Mouse (Mus musculus): ENCODE measurements around the gene Stard3.
A peak's percentile ranks its signal among the peaks of the same experiment; 100 is the strongest.
"Not testable (repeated sequence)": the region's sequence is repeated elsewhere in the genome, so short reads cannot be mapped to it uniquely, and the experiment has no call there.

Stard3 gene

DNA sequence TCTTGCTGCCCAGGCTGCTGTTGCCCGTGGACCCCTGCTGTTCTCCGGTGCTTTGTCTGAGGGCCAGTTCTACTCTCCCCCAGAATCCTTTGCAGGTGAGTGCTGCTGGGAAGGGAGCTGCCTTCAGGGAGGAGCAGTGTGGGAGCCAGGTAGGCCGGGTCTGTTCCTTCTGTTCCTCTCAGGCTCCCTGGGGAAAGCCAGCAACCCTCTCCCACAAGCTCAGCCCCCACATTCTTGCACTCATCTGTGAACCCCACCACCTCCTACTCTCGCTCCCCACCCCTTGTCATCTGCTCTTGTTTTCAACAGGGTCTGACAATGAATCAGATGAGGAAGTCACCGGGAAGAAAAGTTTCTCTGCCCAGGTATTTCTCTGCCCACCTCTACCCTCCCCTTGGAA is 18.6 kb downstream of the Stard3 start:
- DNase-seq, result no peak

DNA sequence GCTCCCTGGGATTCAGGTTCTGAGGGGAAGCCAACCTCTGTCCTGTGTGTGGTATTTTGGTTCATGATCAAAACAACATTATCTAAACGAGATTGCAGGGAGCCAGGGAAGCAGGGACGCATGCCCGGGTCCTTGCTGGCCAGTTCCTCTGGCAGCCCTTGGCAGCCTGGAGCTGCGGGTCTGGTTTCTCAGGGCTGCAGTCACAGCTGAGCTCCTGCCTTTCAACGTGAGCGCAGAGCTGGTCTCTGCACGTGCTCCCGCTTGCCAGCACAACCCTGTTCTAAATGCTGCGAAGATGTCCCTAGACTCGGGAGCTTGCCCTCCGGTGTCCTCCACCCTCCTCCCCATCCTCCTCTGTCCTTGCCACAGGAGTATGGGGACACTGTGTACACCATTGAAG is 19.6 kb downstream of the Stard3 start:
- DNase-seq, result no peak

DNA sequence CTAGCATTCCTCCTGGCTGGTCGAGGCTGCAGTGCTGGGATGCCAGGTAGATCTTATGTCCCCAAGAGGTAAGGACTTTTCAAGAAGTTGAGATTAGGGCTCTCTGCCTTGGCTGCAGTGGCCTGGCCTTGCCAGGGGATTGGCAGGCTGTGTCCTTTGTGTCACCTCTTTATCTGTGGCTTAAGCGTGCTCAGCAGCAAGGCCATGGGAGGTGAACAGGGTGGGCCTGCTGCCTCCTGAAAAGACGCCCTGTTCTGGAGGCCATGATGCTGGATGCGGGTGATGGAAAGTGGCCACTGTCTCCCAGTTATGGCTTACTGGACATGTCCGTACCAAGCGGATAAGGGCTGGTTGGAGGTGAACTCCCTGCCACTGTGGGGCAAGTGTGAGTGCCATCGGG is 21.2 kb downstream of the Stard3 start:
- DNase-seq, result no peak

DNA sequence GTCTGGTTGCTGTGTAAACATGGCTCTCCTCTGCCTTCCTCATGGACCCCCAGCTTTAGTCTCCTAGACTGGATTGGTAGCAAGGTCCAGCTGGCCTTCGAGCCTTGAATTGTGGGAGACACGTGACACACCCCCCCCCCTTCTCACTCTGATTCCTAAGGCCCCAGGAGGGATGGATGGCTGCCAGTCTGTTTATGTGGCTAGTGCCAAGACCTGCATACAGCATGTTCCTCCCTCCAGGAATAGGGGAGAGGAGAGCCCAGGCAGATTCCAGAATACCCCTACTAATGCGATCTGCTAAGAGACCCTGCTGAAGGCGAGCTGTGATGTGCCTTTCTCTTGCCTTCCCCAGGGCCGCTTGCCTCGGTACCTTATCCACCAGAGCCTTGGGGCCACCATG is 21.9 kb downstream of the Stard3 start:
- peak; percentile 51 for DNase-seq

DNA sequence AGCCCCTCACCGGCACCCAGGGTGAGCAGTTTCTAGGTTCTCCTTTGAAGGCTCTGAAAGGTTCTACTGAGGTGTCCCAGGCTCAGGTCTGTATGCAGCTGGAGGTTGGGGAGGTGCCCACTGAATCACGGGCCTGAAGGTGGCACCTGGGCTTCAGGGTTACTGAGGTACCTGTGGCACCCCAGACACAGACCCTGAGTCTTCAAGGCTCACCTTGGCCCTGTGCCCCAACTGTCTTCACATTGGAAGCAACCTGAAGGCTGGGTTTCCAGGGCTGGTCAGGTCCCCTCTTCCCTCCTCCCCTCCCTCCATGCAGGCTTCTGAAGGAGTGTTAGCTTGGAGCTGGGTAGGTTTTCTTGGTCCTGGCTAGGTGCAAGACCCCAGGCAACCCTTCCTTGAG is 23.5 kb downstream of the Stard3 start:
- no peak for DNase-seq

- DNase-seq, result not testable (repeated sequence)
Measured at GRCm38 (mm10) chr11:98382405-98382804, 24.2 kb downstream of the Stard3 start.

- DNase-seq, result no peak
Measured at GRCm38 (mm10) chr11:98383261-98384030, 25.3 kb downstream of the Stard3 start, which contains the start of gene Tcap. Gene Tcap, plus strand, starts transcription at chr11:98383811.

DNA sequence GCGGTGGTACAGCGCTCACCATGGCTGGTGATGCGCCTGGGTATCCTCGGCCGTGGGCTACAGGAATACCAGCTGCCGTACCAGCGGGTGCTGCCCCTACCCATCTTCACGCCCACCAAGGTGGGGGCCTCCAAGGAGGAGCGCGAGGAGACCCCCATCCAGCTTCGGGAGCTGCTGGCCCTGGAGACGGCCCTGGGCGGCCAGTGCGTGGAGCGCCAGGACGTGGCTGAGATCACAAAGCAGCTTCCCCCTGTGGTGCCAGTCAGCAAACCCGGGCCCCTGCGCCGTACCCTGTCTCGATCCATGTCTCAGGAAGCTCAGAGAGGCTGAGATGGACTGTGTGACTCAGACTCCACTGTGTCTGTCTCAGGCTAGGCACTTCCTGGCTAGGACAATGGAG is 26.0 kb downstream of the Stard3 start:
- no peak for DNase-seq

DNA sequence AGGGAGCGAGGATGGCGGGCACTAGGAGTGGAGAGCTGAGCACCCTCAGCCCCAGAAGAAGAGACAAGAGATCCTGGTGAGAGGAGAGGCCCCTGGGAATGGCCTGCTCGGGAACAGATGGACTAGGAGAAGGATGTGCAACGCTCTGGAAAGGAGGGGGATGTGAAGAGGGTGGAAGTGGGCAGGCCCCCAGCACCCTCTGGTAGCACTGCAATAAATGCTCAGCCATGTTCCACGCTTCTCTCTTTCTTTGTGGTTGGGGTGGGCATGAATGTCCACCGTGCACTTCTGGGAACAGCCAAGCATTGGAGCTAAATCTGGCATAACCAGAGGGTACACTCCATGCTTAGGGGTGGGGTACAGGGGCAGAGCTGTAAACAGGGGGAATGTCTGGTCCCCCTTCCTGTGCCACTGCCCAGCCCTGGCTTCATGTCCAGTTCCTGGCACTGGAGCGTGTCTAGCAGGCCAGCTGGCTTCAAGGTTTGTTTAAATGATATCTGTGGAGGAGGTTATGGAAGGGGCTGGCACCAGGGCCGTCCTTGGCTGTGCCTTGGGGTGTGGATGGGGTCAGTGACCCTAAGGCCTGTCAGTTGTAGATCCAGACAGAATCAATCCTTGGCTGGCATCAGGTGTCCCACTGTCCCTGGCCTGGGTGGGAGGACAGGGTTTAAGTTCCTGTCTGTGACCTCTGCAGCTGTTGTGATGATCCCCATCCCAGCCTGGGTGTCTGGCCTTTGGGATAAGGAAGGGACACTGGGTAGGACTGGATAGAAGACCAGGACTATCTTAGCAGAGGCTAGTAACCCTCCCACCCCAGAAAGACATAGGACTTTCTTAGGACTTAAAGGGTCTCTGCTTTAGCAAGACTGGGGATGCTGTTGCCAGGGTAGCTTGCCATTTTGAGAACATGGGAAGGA is 26.8 kb downstream of the Stard3 start:
- DNase-seq, result no peak

GRCm38 (mm10) chr11:98385638-98386585 is 27.7 kb downstream of the Stard3 start, which contains the start of gene Pnmt:
Gene Pnmt, plus strand, starts transcription at chr11:98386450.
- no peak for DNase-seq

DNA sequence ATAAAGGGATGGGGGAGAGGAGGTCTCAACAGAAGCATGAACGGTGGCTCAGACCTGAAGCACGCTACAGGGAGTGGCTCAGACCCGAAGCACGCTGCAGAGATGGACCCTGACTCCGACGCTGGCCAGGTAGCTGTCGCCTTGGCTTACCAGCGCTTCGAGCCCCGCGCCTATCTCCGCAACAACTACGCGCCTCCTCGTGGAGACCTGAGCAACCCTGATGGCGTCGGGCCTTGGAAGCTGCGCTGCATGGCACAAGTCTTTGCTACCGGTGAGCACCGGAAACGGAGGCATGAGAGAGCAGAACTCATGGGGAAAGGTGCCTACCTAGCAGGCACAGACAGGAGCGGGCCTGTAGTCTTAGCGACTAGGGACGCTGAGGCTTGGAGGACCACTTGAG is 28.4 kb downstream of the Stard3 start:
- DNase-seq, result no peak

GRCm38 (mm10) chr11:98387056-98387577 is 28.9 kb downstream of the Stard3 start:
- no peak for DNase-seq

DNA sequence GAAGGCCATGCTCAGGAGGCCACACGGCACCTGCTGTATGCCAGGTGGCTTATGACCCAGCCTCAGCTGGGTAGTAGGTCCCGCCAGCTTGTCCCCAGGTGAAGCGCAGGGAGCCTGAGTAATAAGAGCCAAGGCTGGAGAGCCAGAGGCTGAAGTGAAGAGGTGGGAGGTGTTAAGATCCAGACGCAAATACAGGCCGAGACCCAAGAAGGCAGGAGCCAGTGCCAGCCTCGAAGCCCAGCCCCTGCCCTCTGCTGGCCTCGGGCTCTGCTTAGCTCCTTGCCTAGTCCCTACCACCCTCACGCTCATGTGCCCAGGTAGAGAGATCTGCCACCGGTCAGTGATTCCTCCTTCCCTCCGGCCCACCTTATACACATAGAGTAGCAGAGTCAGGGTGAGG is 30.1 kb downstream of the Stard3 start:
- no peak for DNase-seq

DNA sequence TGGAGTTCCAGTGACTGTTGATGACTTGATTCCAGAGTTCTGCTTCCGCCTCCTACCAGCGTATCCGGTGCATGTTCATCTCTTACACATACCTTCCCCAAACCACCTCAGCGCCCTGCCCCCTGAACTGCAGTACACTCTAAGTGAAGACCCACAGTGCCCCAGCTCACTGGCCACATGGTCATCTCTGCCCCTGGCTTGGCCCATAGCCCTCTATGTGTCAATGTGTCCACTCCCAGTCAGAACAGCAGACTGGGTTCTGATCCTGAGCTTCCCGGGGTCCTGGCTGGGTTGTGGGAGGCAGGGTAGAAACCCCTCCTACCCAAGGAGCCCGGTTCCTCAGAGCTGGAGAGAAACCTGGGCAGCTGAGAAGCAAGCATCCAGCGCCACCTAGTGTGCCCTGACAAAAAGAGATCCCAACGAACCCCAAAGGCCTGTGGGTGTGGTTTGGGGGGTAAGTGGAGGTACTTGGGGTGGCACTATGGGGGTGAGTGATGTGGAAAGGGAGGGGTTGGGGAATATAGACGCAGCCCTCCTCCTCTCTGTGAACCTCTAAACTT is 31.1 kb downstream of the Stard3 start:
- DNase-seq, result peak; percentile 79

DNA sequence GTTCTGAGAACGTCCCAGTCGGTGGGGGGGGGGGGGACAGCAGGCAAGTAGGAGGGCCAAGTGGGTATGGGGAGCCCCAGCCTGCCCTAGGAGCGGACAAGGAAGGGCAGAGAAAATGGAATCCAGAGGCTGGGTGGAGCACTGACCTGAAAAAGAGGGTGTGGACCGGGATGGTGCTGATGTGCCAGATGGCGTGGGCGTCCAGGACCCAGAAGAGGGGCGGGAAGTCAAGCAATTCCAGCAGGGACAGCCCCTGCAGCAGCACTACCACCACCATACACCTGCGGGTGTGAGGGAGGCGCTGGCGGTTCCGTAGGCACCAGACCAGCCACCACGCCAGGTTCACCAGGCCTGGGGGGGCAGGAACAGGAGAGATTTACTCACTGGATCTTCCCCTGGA is 32.0 kb downstream of the Stard3 start:
- DNase-seq, result no peak

DNA sequence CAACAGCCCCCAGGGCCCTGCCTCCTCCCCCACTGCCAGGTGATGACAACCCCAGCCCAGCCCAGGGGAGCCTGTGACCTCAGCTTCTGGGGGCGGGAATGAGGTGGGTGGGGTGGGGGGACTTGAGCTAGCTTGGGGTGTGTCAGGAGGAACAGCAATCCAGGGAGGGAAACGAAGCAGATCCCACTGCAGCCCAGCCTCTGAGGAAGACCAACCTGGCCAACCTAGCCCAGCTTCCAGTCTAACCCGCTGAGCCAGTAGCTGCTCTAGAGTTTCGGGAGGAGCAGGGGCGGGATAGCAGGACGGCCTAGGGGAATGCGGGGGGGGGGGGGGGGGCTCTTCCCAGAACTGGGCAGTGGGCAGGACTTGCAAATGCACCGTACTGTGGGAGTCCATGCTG is 33.9 kb downstream of the Stard3 start:
- DNase-seq, result no peak

DNA sequence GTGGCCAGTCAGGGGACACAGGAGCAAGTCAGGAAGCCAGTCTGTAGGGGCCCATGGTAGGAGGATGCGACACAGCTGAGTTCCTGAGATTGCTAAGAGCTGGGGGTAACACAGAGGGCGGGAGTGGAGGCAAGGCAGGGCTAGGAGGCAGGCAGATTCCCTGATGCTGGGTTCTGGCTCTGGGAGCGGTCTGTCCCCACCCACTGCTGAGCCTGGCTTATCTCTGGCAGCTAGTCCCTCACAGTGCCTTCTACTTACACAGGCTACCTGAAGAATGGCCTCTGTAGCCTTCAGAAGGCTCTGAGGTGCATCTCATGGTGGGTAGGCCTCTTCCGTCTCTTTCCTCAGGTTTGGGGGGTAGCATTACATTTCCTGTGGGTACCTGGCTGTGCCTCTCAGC is 34.5 kb downstream of the Stard3 start:
- no peak for DNase-seq

GRCm38 (mm10) chr11:98393317-98393716 is 35.1 kb downstream of the Stard3 start:
- peak; percentile 67 for DNase-seq

GRCm38 (mm10) chr11:98394301-98394700 is 36.1 kb downstream of the Stard3 start:
- DNase-seq, result peak; percentile 47

- DNase-seq, result peak; percentile 81
Measured at GRCm38 (mm10) chr11:98395041-98395440, 36.9 kb downstream of the Stard3 start.

DNA sequence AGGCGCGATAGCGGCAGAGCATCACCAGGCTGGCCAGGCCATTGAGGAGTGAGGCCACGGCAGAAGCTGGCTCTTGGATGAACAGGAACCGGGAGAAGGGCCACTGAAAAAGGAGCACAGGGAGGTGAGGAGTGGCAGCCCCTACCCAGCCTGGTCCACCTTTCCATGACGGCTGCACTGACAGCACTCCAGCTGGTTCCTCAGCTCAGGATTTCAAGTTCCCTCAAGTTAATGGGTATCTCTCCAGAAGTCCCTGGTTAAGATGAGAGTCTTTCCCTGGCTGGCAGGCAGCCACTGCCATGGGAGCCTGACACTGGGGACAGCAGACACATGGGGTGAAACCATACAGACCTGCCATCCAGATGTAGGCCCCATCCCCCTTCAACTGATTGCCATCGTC is 39.8 kb downstream of the Stard3 start:
- no peak for DNase-seq

DNA sequence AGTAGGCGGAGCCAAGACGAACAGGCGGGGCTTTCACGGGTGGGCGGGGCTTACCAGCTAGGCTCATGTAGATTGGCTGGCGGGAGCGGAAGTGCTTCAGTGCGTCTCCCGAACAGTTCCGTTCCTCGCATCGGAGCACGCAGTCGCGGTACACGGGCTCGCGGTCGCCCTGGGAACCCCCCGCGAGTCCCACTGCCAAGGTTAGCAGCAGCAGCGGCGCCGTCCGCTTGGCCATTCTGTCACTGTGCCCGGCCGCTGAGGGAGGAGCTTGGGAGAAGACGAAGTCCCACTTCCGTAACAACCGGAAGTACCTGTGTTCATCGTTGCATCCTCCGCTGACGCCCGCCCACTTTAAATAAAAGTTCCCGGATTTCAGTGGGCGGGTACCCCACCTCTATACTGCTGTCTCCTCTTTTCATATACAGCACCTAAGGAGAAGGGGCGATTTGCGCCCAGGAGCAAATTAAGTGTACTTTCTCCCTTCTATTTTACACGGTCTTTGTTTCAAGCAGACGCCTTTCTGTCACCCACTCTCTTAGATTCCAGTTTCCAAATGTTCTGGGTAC is 42.1 kb downstream of the Stard3 start, which contains the start of gene Pgap3:
Pgap3 (minus strand) TSS at position 330 of the 566 bp plus-strand sequence.
- DNase-seq, result peak; percentile 95

Measured in kidney, postnatal 10 days (tissue).